Comparison of ENCODE assay signal across 23 mouse cellular contexts in the genomic region with DNA sequence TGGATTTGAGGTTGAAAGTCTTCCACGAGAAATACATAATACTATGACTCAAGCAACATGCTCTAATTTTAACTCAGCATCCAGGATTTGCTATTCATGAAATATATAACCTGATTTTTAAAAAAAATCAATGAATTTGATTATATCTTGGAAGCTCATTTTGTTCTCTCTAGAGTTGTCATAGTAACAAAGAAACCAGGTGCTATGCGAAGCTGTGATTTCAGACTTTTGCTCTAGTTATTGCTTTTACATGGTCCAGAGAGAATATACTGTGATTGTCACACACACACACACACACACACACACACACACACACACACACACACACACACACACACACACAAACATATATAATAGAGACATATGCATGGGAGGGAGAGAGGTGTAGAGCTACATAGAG.
DNase-seq lines count a peak whose midpoint lies in the region; ATAC-seq lines count a peak whose summit lies in the region.
"Had no signal": no experiment of that assay in that cellular context is flagged by ENCODE, and none has a peak within 500 bp of the region (broad histone marks: within the 10 kb centered on the region; RNA-seq: fewer than 3 reads in every experiment).

No protein-coding gene starts in this region.

- no peaks in the 10 kb centered on the region for H3K9me3 ChIP-seq in hindbrain, embryonic 14.5 days (ENCODE audit: control insufficient read depth, low read length)
- no peaks in the 10 kb centered on the region for H3K9me3 ChIP-seq in hindbrain, embryonic 12.5 days (replicated peaks)
- H3K9me3 ChIP-seq in midbrain, embryonic 14.5 days (ENCODE audit: control insufficient read depth, low read length), result no peaks in the 10 kb centered on the region
- no peaks in the 10 kb centered on the region for H3K9me3 ChIP-seq in midbrain, embryonic 13.5 days
- no peaks in the 10 kb centered on the region for H3K9me3 ChIP-seq in heart, embryonic 10.5 days
- H3K9me3 ChIP-seq: embryonic facial prominence, embryonic 10.5 days; embryonic facial prominence, embryonic 13.5 days; forebrain, embryonic 12.5 days had no signal

- H3K4me2 ChIP-seq in hindbrain, embryonic 14.5 days (replicated peaks), result no peak overlapping the region
- H3K4me2 ChIP-seq in hindbrain, embryonic 12.5 days (replicated peaks), result no peak overlapping the region
- H3K4me2 ChIP-seq in midbrain, embryonic 14.5 days (ENCODE audit: low read length), result no peak overlapping the region
- no peak overlapping the region for H3K4me2 ChIP-seq in midbrain, embryonic 13.5 days (replicated peaks)
- H3K4me2 ChIP-seq: embryonic facial prominence, embryonic 13.5 days; forebrain, embryonic 12.5 days; heart, embryonic 11.5 days had no signal

- H3K27me3 ChIP-seq in hindbrain, embryonic 14.5 days (ENCODE audit: control insufficient read depth, insufficient read depth, low read length), result no peaks in the 10 kb centered on the region
- no peaks in the 10 kb centered on the region for H3K27me3 ChIP-seq in hindbrain, embryonic 12.5 days
- H3K27me3 ChIP-seq in midbrain, embryonic 14.5 days (ENCODE audit: control insufficient read depth, insufficient read depth, low read length), result no peaks in the 10 kb centered on the region
- no peaks in the 10 kb centered on the region for H3K27me3 ChIP-seq in midbrain, embryonic 13.5 days
- H3K27me3 ChIP-seq in heart, embryonic 10.5 days (ENCODE audit: insufficient read depth, poor library complexity, severe bottlenecking), result no peaks in the 10 kb centered on the region
- H3K27me3 ChIP-seq: embryonic facial prominence, embryonic 13.5 days; forebrain, embryonic 12.5 days had no signal

- H3K9ac ChIP-seq in hindbrain, embryonic 14.5 days, result no peak overlapping the region
- H3K9ac ChIP-seq in hindbrain, embryonic 12.5 days, result no peak overlapping the region
- no peak overlapping the region for H3K9ac ChIP-seq in midbrain, embryonic 14.5 days (replicated peaks; ENCODE audit: low read length)
- no peak overlapping the region for H3K9ac ChIP-seq in midbrain, embryonic 13.5 days (replicated peaks)
- H3K9ac ChIP-seq: embryonic facial prominence, embryonic 13.5 days; forebrain, embryonic 12.5 days had no signal

- H3K36me3 ChIP-seq in hindbrain, embryonic 14.5 days (replicated peaks; ENCODE audit: control insufficient read depth, insufficient read depth), result no peaks in the 10 kb centered on the region
- H3K36me3 ChIP-seq in hindbrain, embryonic 12.5 days, result no peaks in the 10 kb centered on the region
- H3K36me3 ChIP-seq in midbrain, embryonic 14.5 days (ENCODE audit: control insufficient read depth, insufficient read depth, low read length), result no peaks in the 10 kb centered on the region
- no peaks in the 10 kb centered on the region for H3K36me3 ChIP-seq in midbrain, embryonic 13.5 days
- no peaks in the 10 kb centered on the region for H3K36me3 ChIP-seq in heart, embryonic 10.5 days
- H3K36me3 ChIP-seq: embryonic facial prominence, embryonic 10.5 days; embryonic facial prominence, embryonic 13.5 days; forebrain, embryonic 12.5 days had no signal

- 72% methylated on average over 2 of the region's 2 CpGs for WGBS in hindbrain, embryonic 14.5 days
- 88% methylated on average over 2 of the region's 2 CpGs for WGBS in hindbrain, embryonic 12.5 days
- 76% methylated on average over 2 of the region's 2 CpGs for WGBS in midbrain, embryonic 14.5 days
- 77% methylated on average over 2 of the region's 2 CpGs for WGBS in midbrain, embryonic 13.5 days
- WGBS in heart, embryonic 10.5 days, result 85% methylated on average over 2 of the region's 2 CpGs

- DNase-seq in hindbrain, embryonic 14.5 days (ENCODE audit: low spot score), result no peak
- DNase-seq in midbrain, embryonic 14.5 days, result peak; percentile 15
- peak; percentile 11 for DNase-seq in brain, adult 2 months (ENCODE audit: low read depth, low spot score)
- no peak for DNase-seq in heart, embryonic 10.5 days (ENCODE audit: low spot score)
- DNase-seq: adrenal gland, adult 2 months; adrenal gland, postnatal 14 days; cerebellum, adult 11-12 months; cerebellum, adult 8-10 months; cerebellum, postnatal 10 days; cerebellum, postnatal 36 days; embryo, embryonic 11 days; gastrocnemius, postnatal 10 days; gastrocnemius, postnatal 36 days; heart, adult 2 months had no signal

- peak overlapping the region; percentile 43; the same call in 1 of the 2 replicates for H3K27ac ChIP-seq in hindbrain, embryonic 14.5 days
- H3K27ac ChIP-seq in hindbrain, embryonic 12.5 days, result no peak overlapping the region
- H3K27ac ChIP-seq in midbrain, embryonic 14.5 days (replicated peaks; ENCODE audit: low read depth, low read length), result no peak overlapping the region
- H3K27ac ChIP-seq in midbrain, embryonic 13.5 days, result no peak overlapping the region
- H3K27ac ChIP-seq in heart, embryonic 10.5 days, result no peak overlapping the region
- H3K27ac ChIP-seq: embryonic facial prominence, embryonic 10.5 days; embryonic facial prominence, embryonic 13.5 days; forebrain, embryonic 12.5 days; heart, adult 2 months had no signal

- no peaks in the 10 kb centered on the region for H3K4me1 ChIP-seq in hindbrain, embryonic 14.5 days (replicated peaks; ENCODE audit: control insufficient read depth, insufficient read depth, low read length)
- H3K4me1 ChIP-seq in hindbrain, embryonic 12.5 days, result no peaks in the 10 kb centered on the region
- H3K4me1 ChIP-seq in midbrain, embryonic 14.5 days (ENCODE audit: control insufficient read depth, insufficient read depth, low read length), result no peaks in the 10 kb centered on the region
- no peaks in the 10 kb centered on the region for H3K4me1 ChIP-seq in midbrain, embryonic 13.5 days (replicated peaks)
- no peaks in the 10 kb centered on the region for H3K4me1 ChIP-seq in heart, embryonic 10.5 days
- H3K4me1 ChIP-seq: embryonic facial prominence, embryonic 10.5 days; embryonic facial prominence, embryonic 13.5 days; forebrain, embryonic 12.5 days had no signal

- H3K4me3 ChIP-seq in hindbrain, embryonic 14.5 days (replicated peaks; ENCODE audit: low read length), result no peak overlapping the region
- H3K4me3 ChIP-seq in hindbrain, embryonic 12.5 days, result no peak overlapping the region
- H3K4me3 ChIP-seq in midbrain, embryonic 14.5 days (replicated peaks; ENCODE audit: low read depth, low read length), result no peak overlapping the region
- H3K4me3 ChIP-seq in midbrain, embryonic 13.5 days (replicated peaks), result no peak overlapping the region
- H3K4me3 ChIP-seq in heart, embryonic 10.5 days, result no peak overlapping the region
- H3K4me3 ChIP-seq: embryonic facial prominence, embryonic 10.5 days; embryonic facial prominence, embryonic 13.5 days; erythroblast, embryonic 14.5 days; forebrain, embryonic 12.5 days; heart, adult 2 months had no signal

- ATAC-seq in hindbrain, embryonic 14.5 days (ENCODE audit: low FRiP score), result no peak
- no peak for ATAC-seq in hindbrain, embryonic 12.5 days (ENCODE audit: low FRiP score)
- ATAC-seq in midbrain, embryonic 14.5 days (ENCODE audit: low FRiP score, low TSS enrichment), result no peak
- no peak for ATAC-seq in midbrain, embryonic 13.5 days
- ATAC-seq: CD4-positive, CD25-positive, alpha-beta regulatory T cell, adult 4 months; intestine, postnatal 0 days had no signal

Comparison
In these comparisons a context has a peak if more than half of its experiments do, and no peak if none do; other contexts are left out.
1. DNase-seq: peak in midbrain, embryonic 14.5 days (single experiment) and brain, adult 2 months (single experiment); none in hindbrain, embryonic 14.5 days (single experiment) and heart, embryonic 10.5 days (single experiment).